Mouse (Mus musculus) left cerebral cortex, adult 6 months (tissue): ENCODE results near the gene Skor1. TPM values are rescaled to one million over a fixed set of nuclear protein-coding genes. Genes with fewer than 3 reads are reported as not detected.

Experiments
- long read RNA-seq, 2 experiments: library from polyadenylated mRNA; unstranded; transcript quantifications; one replicate each; pipeline ENCODE4 v2.0.0; 2019 to 2020
- polyA plus RNA-seq: library from polyadenylated mRNA; unstranded; fragments of <200 nt; fragmentation: Nextera tagmentation; gene quantifications from 2 replicates; pipeline ENCODE4 v1.2.3, GENCODE M21; 2021

The Skor1 gene
- not detected in 2 replicates for polyA plus RNA-seq
- long read RNA-seq, experiment 1: 0 reads
- long read RNA-seq, experiment 2: 0 reads

GRCm38 (mm10) chr9:63148410-63149371, at the start of gene Skor1:
Skor1 (minus strand) TSS chr9:63148961.

Other genes starting within 250 kb of the Skor1 start
- 24.7 and 25.7 TPM in 2 replicates for gene Pias1, start 161.0 kb downstream of the Skor1 start, polyA plus RNA-seq
- gene Map2k5, start 228.9 kb upstream of the Skor1 start, polyA plus RNA-seq: 23.4 and 27.6 TPM in 2 replicates